Mouse (Mus musculus) embryonic facial prominence, embryonic 15.5 days (tissue): ENCODE results near the gene Sdc3. TPM values are rescaled to one million over a fixed set of nuclear protein-coding genes. Genes with fewer than 3 reads are reported as not detected.

Experiments
- polyA plus RNA-seq: library from polyadenylated mRNA; unstranded; fragments of >200 nt; fragmentation: Nextera tagmentation; extraction: Ambion mirVana; gene quantifications from 2 replicates; pipeline ENCODE4 v1.2.1, GENCODE M21; 2015

The Sdc3 gene
- polyA plus RNA-seq, 1 experiment from 2014 or later = 48.7 TPM

Other genes starting within 250 kb of the Sdc3 start
- 0.56 and 1.0 TPM in 2 replicates for gene Nkain1, start 218.4 kb upstream of the Sdc3 start, polyA plus RNA-seq
- 78.2 and 81.2 TPM in 2 replicates for gene Pum1, start 129.2 kb upstream of the Sdc3 start, polyA plus RNA-seq
- 65.7 and 66.3 TPM in 2 replicates for gene Laptm5, start 120.6 kb downstream of the Sdc3 start, polyA plus RNA-seq
- gene Matn1, start 151.8 kb downstream of the Sdc3 start, polyA plus RNA-seq = 31.2 and 85.1 TPM in 2 replicates